Mouse (Mus musculus): ENCODE measurements at regions not wholly inside any gene's neighbourhood (a gene's known extent, or its start where the extent isn't known, plus 50 kb on each side); places are given as distances from the start of the nearest gene placed in this dataset.

- no peak for DNase-seq (ENCODE audit: low spot score)
These were observed 213.6 kb upstream of the Akirin2 start for GRCm38 (mm10) chr4:34336971-34337797.

- DNase-seq (ENCODE audit: low spot score), result no peak
These were observed 212.9 kb upstream of the Akirin2 start for GRCm38 (mm10) chr4:34337852-34338251.

- no peak for DNase-seq (ENCODE audit: low spot score)
These were observed 210.7 kb upstream of the Akirin2 start for GRCm38 (mm10) chr4:34340057-34340456.

- DNase-seq (ENCODE audit: low spot score), result no peak
These were observed 179.3 kb upstream of the Akirin2 start for GRCm38 (mm10) chr4:34371281-34372032.

GRCm38 (mm10) chr4:34386338-34386967, 164.3 kb upstream of the Akirin2 start:
- no peak for DNase-seq (ENCODE audit: low spot score)

- no peak for DNase-seq (ENCODE audit: low spot score)
These were observed 159.2 kb upstream of the Akirin2 start for GRCm38 (mm10) chr4:34391499-34391898.

- no peak for DNase-seq (ENCODE audit: low spot score)
These were observed 147.7 kb upstream of the Akirin2 start for GRCm38 (mm10) chr4:34403061-34403460.

GRCm38 (mm10) chr4:34407181-34407580, 143.6 kb upstream of the Akirin2 start:
- no peak for DNase-seq (ENCODE audit: low spot score)

- DNase-seq (ENCODE audit: low spot score), result no peak
These were observed 129.8 kb upstream of the Akirin2 start for GRCm38 (mm10) chr4:34420970-34421369.

GRCm38 (mm10) chr4:34424131-34424646, 126.5 kb upstream of the Akirin2 start:
- DNase-seq (ENCODE audit: low spot score), result no peak

- DNase-seq (ENCODE audit: low spot score), result no peak
These were observed 121.7 kb upstream of the Akirin2 start for GRCm38 (mm10) chr4:34429003-34429402.

- peak; percentile 8 for DNase-seq (ENCODE audit: low spot score)
These were observed 121.1 kb upstream of the Akirin2 start for GRCm38 (mm10) chr4:34429456-34430235.

- DNase-seq (ENCODE audit: low spot score), result no peak
These were observed 113.4 kb upstream of the Akirin2 start for GRCm38 (mm10) chr4:34437316-34437715.

- no peak for DNase-seq (ENCODE audit: low spot score)
These were observed 101.2 kb upstream of the Akirin2 start for GRCm38 (mm10) chr4:34449582-34449981.

- DNase-seq (ENCODE audit: low spot score), result no peak
These were observed 88.1 kb upstream of the Akirin2 start for GRCm38 (mm10) chr4:34462591-34462990.

GRCm38 (mm10) chr4:34465845-34466244, 84.9 kb upstream of the Akirin2 start:
- DNase-seq (ENCODE audit: low spot score), result no peak

GRCm38 (mm10) chr4:34466309-34466708, 84.4 kb upstream of the Akirin2 start:
- DNase-seq (ENCODE audit: low spot score), result no peak

- DNase-seq (ENCODE audit: low spot score), result no peak
These were observed 82.6 kb upstream of the Akirin2 start for GRCm38 (mm10) chr4:34468096-34468495.

GRCm38 (mm10) chr4:34475792-34476448, 74.8 kb upstream of the Akirin2 start:
- no peak for DNase-seq (ENCODE audit: low spot score)

- DNase-seq (ENCODE audit: low spot score), result no peak
These were observed 66.5 kb upstream of the Akirin2 start for GRCm38 (mm10) chr4:34484273-34484672.

GRCm38 (mm10) chr4:34485574-34485973, 65.2 kb upstream of the Akirin2 start:
- no peak for DNase-seq (ENCODE audit: low spot score)
